Mouse (Mus musculus) midbrain, embryonic 13.5 days (tissue): Measurements from ENCODE around the gene Akr1b3. TPM values are rescaled to one million over a fixed set of nuclear protein-coding genes. Genes with fewer than 3 reads are reported as not detected.

ENCODE experiments used
- ATAC-seq: fragments of 200-750 bp; cut with Nextera tagmentation; 2 replicates; pipeline ENCODE4 v1.8.0; 2017; ENCODE audit warnings: mild to moderate bottlenecking, moderate TSS enrichment, moderate library complexity
- H3K27ac ChIP-seq: fragments of 300-500 bp; sonication (generic); 2 replicates; pipeline ENCODE4 v1.5.1; 2015; ENCODE audit warnings: inconsistent platforms, mild to moderate bottlenecking, moderate library complexity
- H3K27me3 ChIP-seq: fragments of 300-500 bp; sonication (generic); 2 replicates; pipeline ENCODE4 v1.6.1; 2015; ENCODE audit warnings: mild to moderate bottlenecking, inconsistent platforms
- H3K36me3 ChIP-seq: fragments of 300-500 bp; sonication (generic); 2 replicates; pipeline ENCODE4 v1.6.1; 2015; ENCODE audit warnings: mild to moderate bottlenecking, inconsistent platforms
- H3K4me1 ChIP-seq: fragments of 300-500 bp; sonication (generic); replicated peaks from 2 replicates; pipeline ENCODE4 v1.6.1; 2015; ENCODE audit warnings: inconsistent platforms
- H3K4me2 ChIP-seq: fragments of 300-500 bp; sonication (generic); replicated peaks from 2 replicates; pipeline ENCODE4 v1.6.1; 2015; ENCODE audit warnings: moderate library complexity, mild to moderate bottlenecking, inconsistent platforms
- H3K4me3 ChIP-seq: fragments of 300-500 bp; sonication (generic); replicated peaks from 2 replicates; pipeline ENCODE4 v1.5.1; 2015; ENCODE audit warnings: mild to moderate bottlenecking, inconsistent platforms
- H3K9ac ChIP-seq: fragments of 300-500 bp; sonication (generic); replicated peaks from 2 replicates; pipeline ENCODE4 v1.6.1; 2015; ENCODE audit warnings: mild to moderate bottlenecking, inconsistent platforms
- H3K9me3 ChIP-seq: fragments of 300-500 bp; sonication (generic); 2 replicates; pipeline ENCODE4 v1.6.1; 2016; ENCODE audit warnings: mild to moderate bottlenecking, inconsistent platforms
- WGBS: fragments of 180-500 bp; shearing (Covaris S2); methylation state at CpG from one replicate; pipeline ENCODE4 v1.1.7; 2015; 5-methylcytosine and 5-hydroxymethylcytosine counted together
- polyA plus RNA-seq: library from polyadenylated mRNA; unstranded; fragments of >200 nt; fragmentation: Nextera tagmentation; extraction: Ambion mirVana; gene quantifications from 2 replicates; pipeline ENCODE4 v1.2.1, GENCODE M21; 2015

Akr1b3 gene
- polyA plus RNA-seq, 1 experiment from 2014 or later = 103 TPM

DNA sequence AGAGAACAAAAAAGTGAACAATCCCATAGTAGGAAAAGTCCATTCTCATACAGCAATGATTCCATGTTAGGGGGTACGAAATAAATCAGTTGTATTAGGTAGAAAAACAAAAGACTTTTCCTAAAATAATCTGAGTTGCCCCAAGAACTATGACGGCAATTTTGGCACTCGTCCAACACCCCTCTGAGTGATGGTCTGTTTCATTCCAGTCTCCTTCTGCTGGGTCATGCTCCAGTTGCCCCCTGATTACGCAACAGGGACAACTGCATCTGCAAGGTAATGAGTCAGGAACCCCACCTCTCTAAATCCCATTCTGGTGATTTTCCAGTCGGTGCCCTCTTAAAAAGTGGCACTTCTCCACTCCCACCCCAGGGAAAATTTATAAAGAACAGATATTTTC, 894 bp upstream of the Akr1b3 start:
- Histone ChIP-seq H3K4me3 (no peak overlapping the region), H3K27ac (no peak overlapping the region), H3K9me3 (no peaks in the 10 kb centered on the region), H3K4me1 (peaks cover 15% of the 10 kb centered on the region), H3K36me3 (no peaks in the 10 kb centered on the region), H3K9ac (no peak overlapping the region), H3K4me2 (no peak overlapping the region), H3K27me3 (no peaks in the 10 kb centered on the region)
- ATAC-seq = no peak
- WGBS = 67% methylated on average over 5 of the region's 5 CpGs

DNA sequence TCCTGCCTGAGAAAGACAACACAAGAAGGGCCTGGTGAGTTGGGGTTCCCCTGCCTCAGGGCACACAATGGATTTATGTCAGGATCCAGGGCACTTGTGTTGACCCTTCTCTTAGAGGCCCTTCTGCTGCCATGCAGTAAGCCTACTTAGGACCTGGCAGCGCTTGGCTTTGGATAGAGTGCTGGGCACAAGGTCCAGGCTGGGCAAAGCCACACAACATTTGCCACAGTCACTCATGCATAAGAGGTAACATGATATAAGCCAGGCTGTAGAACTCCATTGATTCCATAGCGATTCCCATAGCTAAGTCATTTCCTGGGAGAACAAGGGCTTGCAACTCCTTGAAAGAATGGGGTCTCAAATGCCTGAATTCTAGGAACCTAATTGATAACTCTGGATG, 3.4 kb downstream of the Akr1b3 start:
- no peak overlapping the region for H3K27ac ChIP-seq
- H3K9me3 ChIP-seq = no peaks in the 10 kb centered on the region
- peaks cover 35% of the 10 kb centered on the region for H3K36me3 ChIP-seq
- no peaks in the 10 kb centered on the region for H3K27me3 ChIP-seq
- H3K4me2 ChIP-seq = no peak overlapping the region
- H3K4me3 ChIP-seq = no peak overlapping the region
- ATAC-seq = no peak
- peaks cover 15% of the 10 kb centered on the region for H3K4me1 ChIP-seq
- WGBS = 96% methylated on average over 2 of the region's 2 CpGs
- no peak overlapping the region for H3K9ac ChIP-seq

DNA sequence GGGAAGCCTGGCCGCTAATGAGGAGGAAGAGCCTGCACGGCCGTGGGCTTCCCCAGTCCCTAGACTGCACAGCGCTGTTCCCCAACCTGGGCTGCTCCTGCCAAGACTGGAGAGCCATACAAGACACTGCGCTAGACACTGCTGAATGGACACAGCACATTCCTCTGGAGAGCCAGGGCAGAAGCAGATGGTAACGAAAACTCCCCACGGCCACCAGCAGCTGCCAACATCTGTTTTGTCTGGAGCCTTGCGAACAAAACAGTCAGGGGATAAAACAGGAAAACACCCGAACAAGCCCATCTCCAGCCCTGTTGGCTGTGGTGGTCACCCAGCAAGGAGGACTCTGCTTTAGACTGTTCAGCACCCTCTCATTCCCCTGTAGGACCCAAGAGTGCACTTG, 3.9 kb downstream of the Akr1b3 start:
- H3K4me2 ChIP-seq = no peak overlapping the region
- no peak overlapping the region for H3K4me3 ChIP-seq
- peaks cover 15% of the 10 kb centered on the region for H3K4me1 ChIP-seq
- no peaks in the 10 kb centered on the region for H3K27me3 ChIP-seq
- WGBS = 87% methylated on average over 9 of the region's 9 CpGs
- H3K9ac ChIP-seq = no peak overlapping the region
- H3K27ac ChIP-seq = no peak overlapping the region
- peaks cover 40% of the 10 kb centered on the region for H3K36me3 ChIP-seq
- no peak for ATAC-seq
- no peaks in the 10 kb centered on the region for H3K9me3 ChIP-seq

DNA sequence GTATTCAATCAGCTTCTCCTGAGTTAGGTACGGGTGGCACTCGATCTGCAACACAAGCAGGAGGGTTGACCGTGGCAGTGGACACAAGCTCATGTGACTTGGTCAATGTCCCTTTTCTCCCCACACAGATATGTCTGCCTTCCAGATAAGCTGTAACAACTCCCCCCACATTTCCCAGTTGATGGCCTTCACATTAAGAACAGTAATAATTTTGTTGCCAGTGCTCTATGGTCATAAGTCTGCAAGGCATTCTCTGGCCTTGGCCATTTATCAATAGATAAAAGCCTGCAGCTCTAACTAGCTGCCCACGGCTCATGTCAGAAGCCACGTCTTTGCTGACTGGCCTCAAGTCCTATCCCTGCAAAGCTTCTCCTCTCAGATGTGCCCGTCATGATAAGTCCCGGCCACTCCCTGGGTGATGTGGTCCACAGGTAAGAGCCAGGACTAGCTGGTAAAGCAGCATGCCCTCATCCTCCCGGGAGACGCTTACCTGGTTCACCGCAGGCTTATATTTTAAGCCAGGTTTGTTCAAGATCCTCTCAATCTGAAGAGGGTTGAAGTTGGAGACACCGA, 7.2 kb downstream of the Akr1b3 start:
- Histone ChIP-seq H3K9ac (no peak overlapping the region), H3K4me2 (no peak overlapping the region), H3K9me3 (no peaks in the 10 kb centered on the region), H3K36me3 (peaks cover 60% of the 10 kb centered on the region), H3K4me3 (no peak overlapping the region), H3K4me1 (no peaks in the 10 kb centered on the region), H3K27ac (no peak overlapping the region), H3K27me3 (no peaks in the 10 kb centered on the region)
- WGBS = 96% methylated on average over 11 of the region's 11 CpGs
- ATAC-seq = no peak

DNA sequence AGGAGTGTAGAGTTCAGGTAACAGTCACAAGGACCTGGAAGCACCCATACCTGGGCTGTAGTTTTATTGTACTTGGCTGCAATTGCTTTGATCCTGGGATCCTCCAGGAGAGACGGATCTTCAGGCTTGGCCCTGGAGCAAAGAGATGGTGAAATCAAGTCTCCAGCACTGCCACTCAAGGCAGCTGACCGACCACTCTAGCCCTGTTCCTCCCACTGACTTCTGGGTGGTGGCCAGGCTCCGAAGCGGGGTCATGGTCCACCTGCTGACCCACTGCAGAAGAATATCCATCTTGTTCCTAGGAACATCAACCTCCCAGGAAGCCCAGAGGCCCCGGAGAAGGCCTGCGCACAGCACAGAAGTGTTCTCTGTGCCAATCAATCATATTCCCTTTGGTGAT, 7.8 kb downstream of the Akr1b3 start:
- Histone ChIP-seq H3K9ac (no peak overlapping the region), H3K4me3 (no peak overlapping the region), H3K27me3 (no peaks in the 10 kb centered on the region), H3K27ac (no peak overlapping the region), H3K36me3 (peaks cover 66% of the 10 kb centered on the region), H3K4me1 (0 out of 2 replicates have a peak, but pooled peaks cover 2% of the 10 kb centered on the region), H3K9me3 (no peaks in the 10 kb centered on the region), H3K4me2 (no peak overlapping the region)
- WGBS = 96% methylated on average over 6 of the region's 6 CpGs
- ATAC-seq = no peak

DNA sequence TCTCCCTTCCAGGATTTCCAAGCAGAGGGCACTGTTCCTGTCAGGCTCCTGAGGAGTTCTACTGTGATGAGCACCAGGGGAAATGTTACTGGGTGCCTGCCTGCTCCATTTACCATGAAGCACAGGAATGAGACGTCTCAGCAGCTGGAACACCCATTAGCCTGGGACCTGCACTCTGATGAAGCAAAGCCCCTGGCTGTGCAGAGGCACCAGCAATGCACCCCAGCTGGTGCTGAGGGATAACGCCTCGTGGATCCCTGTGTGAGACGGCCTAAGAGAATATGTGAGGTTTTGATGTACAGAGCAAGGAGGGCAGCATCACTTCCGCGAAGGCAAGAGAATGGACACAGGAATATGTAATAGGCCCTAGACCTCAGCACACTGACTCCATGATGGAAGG, 10.5 kb downstream of the Akr1b3 start:
- H3K4me2 ChIP-seq = no peak overlapping the region
- 90% methylated on average over 6 of the region's 6 CpGs for WGBS
- no peak for ATAC-seq
- no peaks in the 10 kb centered on the region for H3K9me3 ChIP-seq
- no peaks in the 10 kb centered on the region for H3K27me3 ChIP-seq
- no peak overlapping the region for H3K4me3 ChIP-seq
- H3K27ac ChIP-seq = no peak overlapping the region
- 0 out of 2 replicates have a peak, but pooled peaks cover 2% of the 10 kb centered on the region for H3K4me1 ChIP-seq
- peaks cover 62% of the 10 kb centered on the region for H3K36me3 ChIP-seq
- H3K9ac ChIP-seq = no peak overlapping the region

DNA sequence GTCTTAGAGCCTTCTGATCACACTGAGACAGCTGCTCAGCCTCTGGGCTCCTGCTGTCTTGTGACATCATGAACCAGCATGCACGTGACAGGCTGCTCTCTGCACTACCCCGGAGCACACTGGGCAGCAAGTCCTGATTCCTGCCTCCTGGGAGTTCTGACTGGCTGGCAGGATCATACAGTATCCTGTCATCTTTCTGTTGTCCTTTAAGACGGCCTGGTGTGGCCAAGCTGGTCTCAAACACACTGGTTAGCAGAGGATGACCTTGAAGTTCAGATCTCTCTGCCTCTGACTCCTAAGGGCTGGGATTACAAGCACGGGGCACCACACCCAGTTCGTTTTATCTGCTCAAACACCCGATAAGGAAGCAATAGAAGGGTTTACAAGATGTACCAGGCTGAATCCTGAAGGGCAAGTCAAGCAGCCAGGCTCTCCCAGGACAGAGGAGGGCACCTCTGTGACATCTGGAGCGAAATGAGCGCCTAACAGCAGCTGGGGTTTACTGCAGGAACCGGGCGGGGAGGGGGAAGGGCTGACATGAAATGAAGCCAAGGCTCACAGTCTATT, 12.5 kb downstream of the Akr1b3 start:
- 78% methylated on average over 10 of the region's 10 CpGs for WGBS
- no peak for ATAC-seq

DNA sequence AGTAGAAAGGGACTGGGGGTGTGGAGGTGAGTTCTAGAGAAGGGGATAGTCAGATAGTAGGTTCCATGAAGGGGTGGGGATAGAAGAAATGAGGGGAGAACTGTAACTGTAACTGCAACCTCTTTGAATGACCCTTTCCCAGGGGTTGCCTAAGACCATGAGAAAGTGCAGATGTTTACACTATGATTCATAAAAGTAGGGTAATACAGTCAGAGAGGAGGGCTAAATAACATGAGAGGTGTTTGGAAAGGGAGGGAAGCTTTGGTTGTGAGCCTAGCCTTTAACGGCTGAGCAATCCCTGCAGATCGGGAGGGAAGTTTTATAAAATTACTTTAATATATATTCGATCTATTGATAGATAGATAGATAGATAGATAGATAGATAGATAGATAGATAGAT, 20.2 kb downstream of the Akr1b3 start:
- 94% methylated on average over 3 of the region's 3 CpGs for WGBS
- H3K9ac ChIP-seq = no peak overlapping the region

More for the DNA sequence above, 12.5 kb downstream of the Akr1b3 start:
- H3K27ac ChIP-seq = no peak overlapping the region
- H3K4me2 ChIP-seq = no peak overlapping the region
- H3K9me3 ChIP-seq = no peaks in the 10 kb centered on the region
- no peaks in the 10 kb centered on the region for H3K27me3 ChIP-seq
- H3K4me3 ChIP-seq = no peak overlapping the region
- 0 out of 2 replicates have a peak, but pooled peaks cover 2% of the 10 kb centered on the region for H3K4me1 ChIP-seq
- no peak overlapping the region for H3K9ac ChIP-seq
- peaks cover 42% of the 10 kb centered on the region for H3K36me3 ChIP-seq

DNA sequence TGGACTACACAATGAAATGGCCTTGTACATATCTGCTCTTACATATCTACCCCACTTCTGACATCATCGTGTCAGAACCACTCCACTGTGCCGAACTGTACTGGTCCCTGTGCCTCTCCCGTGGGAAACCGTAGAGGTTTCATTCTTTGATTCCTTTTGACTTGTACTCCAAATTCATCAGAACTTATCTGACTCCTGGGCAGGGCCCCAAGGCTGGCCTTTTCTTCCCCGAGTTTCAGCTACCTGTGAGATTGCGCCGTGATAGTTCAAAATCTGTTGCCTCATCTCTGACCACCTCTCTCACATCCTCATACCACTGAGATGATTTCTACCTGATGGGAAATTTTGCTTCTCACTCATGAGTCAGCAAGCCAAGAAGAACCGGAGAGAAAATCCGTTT, 21.8 kb downstream of the Akr1b3 start:
- Histone ChIP-seq H3K4me1 (no peaks in the 10 kb centered on the region), H3K27me3 (no peaks in the 10 kb centered on the region), H3K36me3 (no peaks in the 10 kb centered on the region), H3K4me3 (no peak overlapping the region), H3K27ac (no peak overlapping the region), H3K4me2 (no peak overlapping the region), H3K9ac (no peak overlapping the region), H3K9me3 (no peaks in the 10 kb centered on the region)
- ATAC-seq = no peak
- whole genome bisulfite sequencing = 92% methylated on average over 9 of the region's 9 CpGs

More for the DNA sequence above, 20.2 kb downstream of the Akr1b3 start:
- Histone ChIP-seq H3K27me3 (no peaks in the 10 kb centered on the region), H3K27ac (no peak overlapping the region), H3K4me1 (no peaks in the 10 kb centered on the region), H3K4me3 (no peak overlapping the region), H3K36me3 (no peaks in the 10 kb centered on the region), H3K9me3 (no peaks in the 10 kb centered on the region), H3K4me2 (no peak overlapping the region)
- ATAC-seq = no peak

DNA sequence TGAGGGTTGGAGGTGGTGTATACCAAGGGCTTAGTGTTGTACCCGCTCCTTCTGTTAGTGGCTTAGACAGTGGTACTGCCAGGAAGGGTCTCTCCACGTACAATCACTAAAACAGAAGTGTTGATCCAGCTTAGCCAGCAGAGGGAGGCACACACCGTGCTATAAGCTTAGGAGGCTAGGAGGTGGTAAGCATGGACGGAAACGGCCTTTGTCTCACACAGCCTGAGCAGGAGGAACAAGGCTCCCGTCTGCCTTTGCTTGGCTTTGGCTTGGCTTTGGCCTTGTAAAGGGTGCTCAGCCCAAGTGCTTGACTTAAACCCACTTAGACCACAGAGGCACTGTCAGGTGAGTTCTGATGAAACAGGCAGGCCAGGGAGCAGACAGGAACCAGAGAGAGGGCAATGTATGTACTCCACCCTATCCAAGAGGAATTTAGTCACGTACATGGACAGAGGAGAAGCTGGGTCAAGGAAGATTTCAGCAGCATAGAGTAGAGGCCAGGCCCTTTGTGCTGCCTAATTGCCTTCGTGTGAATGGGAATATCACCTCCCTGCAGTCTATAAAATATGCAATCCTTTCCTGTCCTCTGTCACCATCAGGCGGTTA, 24.3 kb downstream of the Akr1b3 start:
- Histone ChIP-seq H3K27me3 (no peaks in the 10 kb centered on the region), H3K4me2 (no peak overlapping the region), H3K4me3 (no peak overlapping the region), H3K9ac (no peak overlapping the region), H3K4me1 (no peaks in the 10 kb centered on the region), H3K9me3 (no peaks in the 10 kb centered on the region), H3K36me3 (no peaks in the 10 kb centered on the region), H3K27ac (peak overlapping the region; percentile 51; the same call in 1 of the 2 replicates)
- ATAC-seq = peak; percentile 97
- 26% methylated on average over 9 of the region's 9 CpGs for WGBS

DNA sequence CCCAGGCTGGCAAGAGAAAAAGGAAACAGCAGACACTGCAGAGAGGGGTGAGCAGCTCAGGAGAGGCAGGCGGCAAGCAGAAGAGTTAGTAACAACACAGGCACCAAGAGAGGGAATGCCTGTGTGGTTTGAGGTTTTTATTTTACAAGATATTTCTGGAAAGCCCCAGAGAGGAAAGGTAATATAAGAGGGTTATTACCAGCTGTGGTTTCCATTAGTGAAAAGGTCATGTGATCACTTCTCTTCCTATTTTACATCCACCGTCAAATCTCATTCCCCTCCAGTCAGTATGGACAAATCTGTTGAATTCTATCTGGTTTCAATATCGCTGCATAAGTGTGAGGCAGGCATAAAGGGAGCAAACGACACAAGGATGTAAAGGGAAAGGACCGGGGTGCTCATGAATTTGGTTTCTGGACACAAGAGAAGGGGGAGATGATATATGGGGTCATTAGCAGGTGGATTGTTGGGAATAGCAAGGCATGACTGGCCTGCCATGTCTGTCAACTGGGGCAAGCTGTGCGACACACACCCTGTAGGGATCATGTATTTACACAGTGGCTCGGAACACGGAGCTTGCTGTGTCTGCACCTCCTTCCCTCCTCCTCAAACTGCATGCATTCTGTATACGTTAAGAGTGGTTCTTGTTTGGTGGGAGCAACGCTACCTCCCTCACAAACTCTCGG, 24.9 kb downstream of the Akr1b3 start:
- no peaks in the 10 kb centered on the region for H3K4me1 ChIP-seq
- 0 out of 2 replicates have a peak overlapping the region, but pooled peaks have one; percentile 11 for H3K27ac ChIP-seq
- no peaks in the 10 kb centered on the region for H3K27me3 ChIP-seq
- H3K9ac ChIP-seq = no peak overlapping the region
- no peaks in the 10 kb centered on the region for H3K36me3 ChIP-seq
- H3K4me3 ChIP-seq = no peak overlapping the region
- no peaks in the 10 kb centered on the region for H3K9me3 ChIP-seq
- no peak overlapping the region for H3K4me2 ChIP-seq
- 65% methylated on average over 11 of the region's 11 CpGs for WGBS
- ATAC-seq = peak; percentile 55; the same call in 1 of the 2 replicates

DNA sequence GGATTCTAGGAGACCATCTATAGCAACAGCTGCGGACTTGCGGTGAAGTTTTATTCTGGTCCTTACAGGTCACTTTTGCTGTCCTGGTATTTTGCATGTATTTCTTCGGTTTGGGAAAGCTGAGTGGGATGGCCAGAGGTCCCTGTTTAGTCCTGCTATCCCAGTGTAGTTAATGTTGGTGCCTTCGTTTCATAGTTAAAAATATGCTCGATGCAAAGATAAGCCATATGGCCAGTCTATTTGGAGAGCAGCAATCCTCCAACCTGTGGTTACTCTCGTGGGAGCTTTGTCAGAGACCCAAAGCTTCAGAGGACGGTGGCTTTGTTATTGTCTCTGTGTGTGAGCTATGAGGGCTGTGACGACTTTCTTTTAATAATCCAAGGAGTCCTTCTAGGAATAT, 26.6 kb downstream of the Akr1b3 start:
- Histone ChIP-seq H3K27ac (no peak overlapping the region), H3K4me2 (no peak overlapping the region), H3K9me3 (no peaks in the 10 kb centered on the region), H3K27me3 (no peaks in the 10 kb centered on the region), H3K4me3 (no peak overlapping the region), H3K9ac (no peak overlapping the region), H3K4me1 (no peaks in the 10 kb centered on the region), H3K36me3 (no peaks in the 10 kb centered on the region)
- ATAC-seq = no peak
- WGBS = 84% methylated on average over 8 of the region's 8 CpGs
